Mouse (Mus musculus) limb, embryonic 14.5 days (tissue): Measurements from ENCODE around the gene Nedd8. TPM values are rescaled to one million over a fixed set of nuclear protein-coding genes. Genes with fewer than 3 reads are reported as not detected.

Source experiments
- ATAC-seq: fragments of 200-750 bp; cut with Nextera tagmentation; 2 replicates; pipeline ENCODE4 v1.8.0; 2017; ENCODE audit warnings: low read depth, moderate number of reproducible peaks, moderate TSS enrichment; ENCODE audit not compliant: low FRiP score
- DNase-seq: peaks from one replicate; pipeline ENCODE4 v3.0.0-alpha.2; 2015; ENCODE audit warnings: low spot score
- H3K27ac ChIP-seq: fragments of 300-500 bp; sonication (generic); replicated peaks from 2 replicates; pipeline ENCODE4 v1.5.1; 2014; ENCODE audit warnings: low read depth, mild to moderate bottlenecking, low read length, moderate library complexity, mixed read lengths
- H3K27me3 ChIP-seq: fragments of 300-500 bp; sonication (generic); 2 replicates; pipeline ENCODE4 v1.6.1; 2014; ENCODE audit warnings: low read length, mixed read lengths; ENCODE audit not compliant: control insufficient read depth, insufficient read depth
- H3K36me3 ChIP-seq: fragments of 300-500 bp; sonication (generic); 2 replicates; pipeline ENCODE4 v1.6.1; 2014; ENCODE audit warnings: mild to moderate bottlenecking, low read length, moderate library complexity, mixed read lengths; ENCODE audit not compliant: control insufficient read depth, insufficient read depth
- H3K4me1 ChIP-seq: fragments of 300-500 bp; sonication (generic); 2 replicates; pipeline ENCODE4 v1.6.1; 2014; ENCODE audit warnings: antibody characterized with exemption, low read length, mixed read lengths; ENCODE audit not compliant: control insufficient read depth, insufficient read depth
- H3K4me2 ChIP-seq: fragments of 300-500 bp; sonication (generic); replicated peaks from 2 replicates; pipeline ENCODE4 v1.6.1; 2014; ENCODE audit warnings: low read depth, mild to moderate bottlenecking, low read length, moderate library complexity; ENCODE audit not compliant: severe bottlenecking
- H3K4me3 ChIP-seq: fragments of 300-500 bp; sonication (generic); replicated peaks from 2 replicates; pipeline ENCODE4 v1.5.1; 2014; ENCODE audit warnings: low read length
- H3K9ac ChIP-seq: fragments of 300-500 bp; sonication (generic); 2 replicates; pipeline ENCODE4 v1.6.1; 2014; ENCODE audit warnings: mild to moderate bottlenecking, low read depth, low read length, moderate library complexity; ENCODE audit not compliant: severe bottlenecking
- H3K9me3 ChIP-seq: fragments of 300-500 bp; sonication (generic); 2 replicates; pipeline ENCODE4 v1.6.1; 2016; ENCODE audit warnings: low read length; ENCODE audit not compliant: control insufficient read depth
- POLR2A ChIP-seq: fragments of 200-500 bp; IDR thresholded peaks from 2 replicates; pipeline ENCODE4 v1.8.0; 2012; ENCODE audit warnings: inconsistent platforms, mild to moderate bottlenecking, moderate library complexity, borderline replicate concordance; ENCODE audit not compliant: insufficient read depth, insufficient read length; ENCODE audit errors: extremely low read depth
- WGBS: fragments of 180-500 bp; shearing (Covaris S2); extraction: QIAGEN DNeasy Blood & Tissue Kit; methylation state at CpG from one replicate; pipeline ENCODE4 v1.1.7; 2014; 5-methylcytosine and 5-hydroxymethylcytosine counted together
- polyA plus RNA-seq, 2 experiments: library from polyadenylated mRNA; depleted of rRNA in 1 of 2; stranded (reverse) in 1 of 2; unstranded in 1 of 2; fragments of >200 nt; fragmentation: Nextera tagmentation in 1 of 2; extraction: Ambion mirVana in 1 of 2; gene quantifications; 2 replicates each; pipeline versions ENCODE4 v1.2.1 to v1.2.3; 2012 to 2014

Gene Nedd8
- polyA plus RNA-seq, 2 experiments, result 416 to 583 TPM

GRCm38 (mm10) chr14:55641291-55641690, 30.6 kb downstream of the Nedd8 start:
- no peak for DNase-seq
- Histone ChIP-seq H3K4me2 (no peak overlapping the region), H3K9ac (no peak overlapping the region), H3K4me3 (no peak overlapping the region), H3K9me3 (no peaks in the 10 kb centered on the region), H3K27me3 (no peaks in the 10 kb centered on the region), H3K4me1 (peaks cover 13% of the 10 kb centered on the region), H3K27ac (no peak overlapping the region), H3K36me3 (peaks cover 48% of the 10 kb centered on the region)
- 98% methylated on average over 13 of the region's 13 CpGs for WGBS
- no peak for ATAC-seq
- TF ChIP-seq POLR2A, result no peak

GRCm38 (mm10) chr14:55640816-55641215, 31.1 kb downstream of the Nedd8 start:
- Histone ChIP-seq H3K9me3 (no peaks in the 10 kb centered on the region), H3K4me2 (no peak overlapping the region), H3K27ac (no peak overlapping the region), H3K4me3 (no peak overlapping the region), H3K36me3 (peaks cover 47% of the 10 kb centered on the region), H3K4me1 (peaks cover 13% of the 10 kb centered on the region), H3K27me3 (no peaks in the 10 kb centered on the region), H3K9ac (no peak overlapping the region)
- ATAC-seq, result no peak
- no peak for DNase-seq
- 94% methylated on average over 14 of the region's 14 CpGs for WGBS
- TF ChIP-seq POLR2A, result no peak

- Histone ChIP-seq H3K36me3 (peaks cover 61% of the 10 kb centered on the region), H3K9ac (no peak within 1 kb of the TSS), H3K27me3 (no peaks in the 10 kb centered on the region), H3K4me2 (no peak within 1 kb of the TSS), H3K4me1 (peaks cover 8% of the 10 kb centered on the region), H3K27ac (no peak within 1 kb of the TSS), H3K4me3 (no peak within 1 kb of the TSS), H3K9me3 (no peaks in the 10 kb centered on the region)
- ATAC-seq (no peak), DNase-seq (no peak)
- no peak for TF ChIP-seq POLR2A
- 97% methylated on average over 9 of the region's 9 CpGs for WGBS
Measured at GRCm38 (mm10) chr14:55637795-55638194, 34.1 kb downstream of the Nedd8 start, which contains the start of gene Gm49378. Gene Gm49378 (minus strand): TSS chr14:55637895.

- Histone ChIP-seq H3K9me3 (no peaks in the 10 kb centered on the region), H3K9ac (peak within 1 kb of the TSS; percentile 76), H3K4me1 (peaks cover 3% of the 10 kb centered on the region; the same call in 1 of the 2 replicates), H3K36me3 (peaks cover 75% of the 10 kb centered on the region), H3K27ac (peak within 1 kb of the TSS; percentile 67), H3K4me2 (peak within 1 kb of the TSS; percentile 88), H3K4me3 (peak within 1 kb of the TSS; percentile 77), H3K27me3 (no peaks in the 10 kb centered on the region)
- DNase-seq, result peak; percentile 94
- no peak for TF ChIP-seq POLR2A
- 2% methylated on average over 28 of the region's 33 CpGs for WGBS
- peak; percentile 87 for ATAC-seq
Measured at GRCm38 (mm10) chr14:55635523-55636007, 36.4 kb downstream of the Nedd8 start, which contains the start of gene Ipo4. Gene Ipo4 (minus strand): TSS chr14:55635957.

- H3K27me3 ChIP-seq, result no peaks in the 10 kb centered on the region
- H3K36me3 ChIP-seq, result peaks cover 75% of the 10 kb centered on the region
- no peaks in the 10 kb centered on the region for H3K9me3 ChIP-seq
- peak; percentile 45 for ATAC-seq
- H3K27ac ChIP-seq, result peak overlapping the region; percentile 67
- H3K4me2 ChIP-seq, result peak overlapping the region; percentile 88
- peak overlapping the region; percentile 77 for H3K4me3 ChIP-seq
- TF ChIP-seq POLR2A, result 0 out of 2 replicates have a peak, but pooled peaks have one; percentile 15
- WGBS, result 5% methylated on average over 23 of the region's 23 CpGs
- H3K9ac ChIP-seq, result peak overlapping the region; percentile 76
- H3K4me1 ChIP-seq, result peaks cover 3% of the 10 kb centered on the region; the same call in 1 of the 2 replicates
- DNase-seq, result no peak
Measured at GRCm38 (mm10) chr14:55634874-55635522, 36.9 kb downstream of the Nedd8 start.
